Mouse (Mus musculus): ENCODE measurements around the gene Ces2h. TPM values are rescaled to one million over a fixed set of nuclear protein-coding genes. Genes with fewer than 3 reads are reported as not detected.

The Ces2h gene
- polyA plus RNA-seq (2015; fragmentation: Nextera tagmentation; extraction: Ambion mirVana) = not detected in 2 replicates

- H3K36me3 ChIP-seq = no peaks in the 10 kb centered on the region
- no peak for ATAC-seq (ENCODE audit: low FRiP score, low read depth)
- no peaks in the 10 kb centered on the region for H3K9me3 ChIP-seq
- 78% methylated on average over 7 of the region's 7 CpGs for WGBS
- H3K27ac ChIP-seq = no peak within 1 kb of the TSS
- no peak within 1 kb of the TSS for H3K9ac ChIP-seq
- H3K4me2 ChIP-seq (replicated peaks) = no peak within 1 kb of the TSS
- no peaks in the 10 kb centered on the region for H3K4me1 ChIP-seq
- no peaks in the 10 kb centered on the region for H3K27me3 ChIP-seq
- H3K4me3 ChIP-seq = no peak within 1 kb of the TSS
These were observed at the start of gene Ces2h for GRCm38 (mm10) chr8:105000586-105000985. Ces2h (plus strand) TSS chr8:105000853.

- H3K36me3 ChIP-seq = no peaks in the 10 kb centered on the region
- H3K9ac ChIP-seq = no peak within 1 kb of the TSS
- no peak for ATAC-seq (ENCODE audit: low FRiP score, low read depth)
- H3K27ac ChIP-seq = no peak within 1 kb of the TSS
- H3K4me2 ChIP-seq (replicated peaks) = no peak within 1 kb of the TSS
- H3K4me1 ChIP-seq = no peaks in the 10 kb centered on the region
- no peak within 1 kb of the TSS for H3K4me3 ChIP-seq
- H3K27me3 ChIP-seq = no peaks in the 10 kb centered on the region
- WGBS = 61% methylated on average over 5 of the region's 5 CpGs
- H3K9me3 ChIP-seq = no peaks in the 10 kb centered on the region
These were observed 39.1 kb upstream of the Ces2h start, which contains the start of gene Ces2g for GRCm38 (mm10) chr8:104961537-104961961. Ces2g (plus strand) TSS chr8:104961718.

DNA sequence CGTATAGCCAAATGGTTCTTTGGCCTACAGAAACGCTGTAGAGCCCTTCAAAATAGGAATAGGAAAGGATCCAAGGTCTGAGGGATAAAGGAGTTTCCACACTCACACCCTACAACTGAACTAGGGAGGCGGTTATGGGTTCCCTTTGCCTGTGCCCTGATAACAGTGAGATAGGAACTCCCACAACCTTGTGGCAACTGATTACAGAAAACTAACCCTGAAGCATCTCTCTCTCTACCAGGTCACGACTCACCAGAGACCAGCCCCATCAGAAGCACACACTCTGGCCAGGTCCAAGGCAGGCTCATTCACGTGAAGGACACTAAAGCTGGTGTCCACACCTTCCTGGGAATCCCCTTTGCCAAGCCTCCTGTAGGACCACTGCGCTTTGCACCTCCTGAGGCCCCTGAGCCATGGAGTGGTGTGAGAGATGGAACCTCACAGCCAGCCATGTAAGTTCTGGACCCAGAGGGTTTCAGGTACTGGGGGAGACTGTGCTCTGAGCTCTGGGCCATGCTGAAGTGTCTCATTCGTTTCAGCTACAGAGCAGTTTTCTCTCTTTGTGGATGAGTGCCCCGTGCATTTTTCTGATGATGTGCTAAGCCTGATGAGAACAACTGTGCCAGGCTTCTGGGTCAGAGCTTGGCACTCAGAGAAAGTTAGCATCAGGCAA lies 38.3 kb upstream of the Ces2h start:
- ATAC-seq (ENCODE audit: low FRiP score, low read depth) = no peak
- WGBS = 74% methylated on average over 8 of the region's 8 CpGs
- Histone ChIP-seq H3K4me2 (replicated peaks) (no peak overlapping the region), H3K36me3 (no peaks in the 10 kb centered on the region), H3K4me3 (no peak overlapping the region), H3K9ac (no peak overlapping the region), H3K27me3 (no peaks in the 10 kb centered on the region), H3K27ac (no peak overlapping the region), H3K4me1 (no peaks in the 10 kb centered on the region), H3K9me3 (no peaks in the 10 kb centered on the region)

GRCm38 (mm10) chr8:104963375-104963894 lies 37.2 kb upstream of the Ces2h start:
- WGBS = 83% methylated on average over 4 of the region's 4 CpGs
- no peak overlapping the region for H3K4me3 ChIP-seq
- H3K9ac ChIP-seq = no peak overlapping the region

GRCm38 (mm10) chr8:104984126-104984525 lies 16.5 kb upstream of the Ces2h start:
- Histone ChIP-seq H3K27ac (no peak overlapping the region), H3K4me3 (no peak overlapping the region), H3K9me3 (peaks cover 8% of the 10 kb centered on the region), H3K4me2 (replicated peaks) (no peak overlapping the region), H3K27me3 (no peaks in the 10 kb centered on the region), H3K9ac (no peak overlapping the region), H3K4me1 (no peaks in the 10 kb centered on the region), H3K36me3 (no peaks in the 10 kb centered on the region)
- WGBS = 90% methylated on average over 5 of the region's 5 CpGs
- no peak for ATAC-seq (ENCODE audit: low FRiP score, low read depth)

More at GRCm38 (mm10) chr8:104963375-104963894, 37.2 kb upstream of the Ces2h start:
- no peaks in the 10 kb centered on the region for H3K9me3 ChIP-seq
- H3K4me1 ChIP-seq = no peaks in the 10 kb centered on the region
- no peak overlapping the region for H3K27ac ChIP-seq
- ATAC-seq (ENCODE audit: low FRiP score, low read depth) = no peak
- H3K4me2 ChIP-seq (replicated peaks) = no peak overlapping the region
- H3K36me3 ChIP-seq = no peaks in the 10 kb centered on the region
- H3K27me3 ChIP-seq = no peaks in the 10 kb centered on the region

GRCm38 (mm10) chr8:104984942-104985341 lies 15.7 kb upstream of the Ces2h start:
- Histone ChIP-seq H3K9ac (no peak overlapping the region), H3K36me3 (no peaks in the 10 kb centered on the region), H3K27me3 (no peaks in the 10 kb centered on the region), H3K4me3 (no peak overlapping the region), H3K27ac (no peak overlapping the region), H3K4me2 (replicated peaks) (no peak overlapping the region), H3K4me1 (no peaks in the 10 kb centered on the region), H3K9me3 (peaks cover 8% of the 10 kb centered on the region)
- WGBS = 89% methylated on average over 2 of the region's 2 CpGs
- ATAC-seq (ENCODE audit: low FRiP score, low read depth) = no peak

- H3K4me2 ChIP-seq (replicated peaks) = no peak overlapping the region
- no peaks in the 10 kb centered on the region for H3K27me3 ChIP-seq
- no peak for ATAC-seq (ENCODE audit: low FRiP score, low read depth)
- no peak overlapping the region for H3K4me3 ChIP-seq
- no peaks in the 10 kb centered on the region for H3K4me1 ChIP-seq
- H3K36me3 ChIP-seq = no peaks in the 10 kb centered on the region
- no peak overlapping the region for H3K27ac ChIP-seq
- WGBS = 73% methylated on average over 6 of the region's 6 CpGs
- no peak overlapping the region for H3K9ac ChIP-seq
- no peaks in the 10 kb centered on the region for H3K9me3 ChIP-seq
These were observed 2.5 kb upstream of the Ces2h start for GRCm38 (mm10) chr8:104998191-104998590.

DNA sequence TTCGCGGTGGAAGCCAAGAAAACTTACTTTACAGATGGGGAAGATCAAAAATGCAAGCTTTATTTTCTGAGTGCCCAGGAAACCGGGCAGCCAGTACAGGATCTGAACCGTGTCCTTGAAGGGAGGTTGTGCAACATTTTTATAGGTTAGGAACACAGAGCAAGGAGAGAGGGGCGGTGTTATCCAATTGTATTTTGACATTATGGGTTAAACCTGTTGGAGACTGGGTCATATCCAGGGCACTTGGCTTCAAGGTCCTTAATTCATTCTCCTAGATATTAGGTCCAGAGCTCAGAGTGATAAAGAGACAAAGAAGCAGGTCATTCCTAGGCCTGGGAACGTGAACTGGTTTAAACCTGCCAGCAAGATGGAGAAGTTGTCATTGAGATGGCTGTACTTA lies 1.5 kb upstream of the Ces2h start:
- Histone ChIP-seq H3K9ac (no peak overlapping the region), H3K9me3 (no peaks in the 10 kb centered on the region), H3K36me3 (no peaks in the 10 kb centered on the region), H3K4me1 (no peaks in the 10 kb centered on the region), H3K27ac (no peak overlapping the region), H3K4me3 (no peak overlapping the region), H3K27me3 (no peaks in the 10 kb centered on the region), H3K4me2 (replicated peaks) (no peak overlapping the region)
- no peak for ATAC-seq (ENCODE audit: low FRiP score, low read depth)
- 80% methylated on average over 6 of the region's 6 CpGs for WGBS

DNA sequence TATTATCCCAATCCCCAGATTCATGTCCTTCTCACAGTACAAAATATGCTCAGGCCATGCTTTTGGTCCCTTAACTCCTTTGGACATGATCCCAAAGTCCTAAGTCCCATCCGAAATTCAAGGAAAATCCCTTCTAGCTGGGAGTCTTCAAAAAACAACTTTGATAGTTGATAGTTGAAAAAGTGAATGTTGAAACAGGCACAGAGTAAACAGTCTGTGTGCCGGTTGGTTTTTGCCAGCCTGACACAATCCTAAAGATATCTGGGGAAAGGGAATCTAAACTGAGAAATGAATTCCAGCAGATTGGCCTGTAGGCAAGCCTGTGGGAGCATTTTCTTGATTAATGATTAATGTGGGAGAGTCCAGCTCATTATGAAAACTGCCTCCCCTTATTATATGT lies 9.3 kb downstream of the Ces2h start:
- ATAC-seq (ENCODE audit: low FRiP score, low read depth) = no peak
- WGBS = 86% methylated on average over 2 of the region's 2 CpGs
- Histone ChIP-seq H3K4me2 (replicated peaks) (no peak overlapping the region), H3K27ac (no peak overlapping the region), H3K27me3 (no peaks in the 10 kb centered on the region), H3K9ac (no peak overlapping the region), H3K4me3 (no peak overlapping the region), H3K4me1 (no peaks in the 10 kb centered on the region), H3K9me3 (no peaks in the 10 kb centered on the region), H3K36me3 (no peaks in the 10 kb centered on the region)

GRCm38 (mm10) chr8:105011136-105011535 lies 10.5 kb downstream of the Ces2h start:
- no peak for ATAC-seq (ENCODE audit: low FRiP score, low read depth)
- no peak overlapping the region for H3K27ac ChIP-seq
- H3K9ac ChIP-seq = no peak overlapping the region
- no peaks in the 10 kb centered on the region for H3K36me3 ChIP-seq
- no peaks in the 10 kb centered on the region for H3K27me3 ChIP-seq
- H3K4me1 ChIP-seq = no peaks in the 10 kb centered on the region
- WGBS = 78% methylated on average over 12 of the region's 12 CpGs
- no peak overlapping the region for H3K4me3 ChIP-seq
- H3K4me2 ChIP-seq (replicated peaks) = no peak overlapping the region
- H3K9me3 ChIP-seq = no peaks in the 10 kb centered on the region

DNA sequence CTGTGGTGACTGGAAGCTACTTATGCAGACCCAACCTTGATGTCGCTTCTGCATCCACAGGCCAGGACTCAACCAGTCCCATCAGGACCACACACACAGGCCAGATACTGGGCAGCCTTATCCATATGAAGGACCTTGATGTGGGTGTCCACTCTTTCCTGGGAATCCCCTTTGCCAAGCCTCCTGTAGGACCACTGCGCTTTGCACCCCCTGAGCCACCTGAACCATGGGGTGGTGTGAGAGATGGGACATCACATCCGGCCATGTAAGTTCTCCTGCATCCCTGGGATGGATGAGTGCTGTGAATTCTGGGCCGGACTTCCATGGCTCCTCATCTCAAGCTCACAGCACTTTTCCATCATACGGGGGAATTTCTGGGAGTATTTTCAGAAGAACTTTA lies 13.7 kb downstream of the Ces2h start:
- WGBS = 85% methylated on average over 5 of the region's 5 CpGs
- Histone ChIP-seq H3K36me3 (no peaks in the 10 kb centered on the region), H3K4me2 (replicated peaks) (no peak overlapping the region), H3K27me3 (no peaks in the 10 kb centered on the region), H3K27ac (no peak overlapping the region), H3K4me3 (no peak overlapping the region), H3K4me1 (no peaks in the 10 kb centered on the region), H3K9me3 (no peaks in the 10 kb centered on the region; the same call in 1 of the 2 replicates), H3K9ac (no peak overlapping the region)
- ATAC-seq (ENCODE audit: low FRiP score, low read depth) = no peak

- Histone ChIP-seq H3K27me3 (no peaks in the 10 kb centered on the region), H3K27ac (no peak overlapping the region), H3K9me3 (no peaks in the 10 kb centered on the region), H3K9ac (no peak overlapping the region), H3K4me2 (replicated peaks) (no peak overlapping the region), H3K36me3 (no peaks in the 10 kb centered on the region), H3K4me3 (no peak overlapping the region), H3K4me1 (no peaks in the 10 kb centered on the region)
- 60% methylated on average over 1 of the region's 1 CpGs for WGBS
- ATAC-seq (ENCODE audit: low FRiP score, low read depth) = no peak
These were observed 21.3 kb downstream of the Ces2h start for GRCm38 (mm10) chr8:105021954-105022353.

DNA sequence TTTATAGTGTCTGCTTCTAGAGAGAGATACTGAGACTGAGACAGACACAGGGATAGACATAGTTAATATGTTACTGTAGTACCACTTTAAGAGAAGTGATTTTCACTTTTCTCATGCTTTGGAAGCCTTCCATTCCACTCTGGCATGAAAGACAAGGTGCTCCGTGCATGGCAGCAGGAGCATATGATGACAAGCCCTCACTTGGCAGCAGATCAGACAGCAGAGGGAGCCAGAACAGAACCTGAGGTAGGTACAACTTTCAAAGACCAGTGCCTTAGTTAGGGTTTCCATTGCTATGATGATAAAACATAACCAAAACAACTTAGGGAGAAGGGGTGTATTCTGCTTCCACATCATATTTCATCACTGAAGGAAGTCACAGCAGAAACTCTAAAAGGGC lies 22.4 kb downstream of the Ces2h start:
- H3K9me3 ChIP-seq = no peaks in the 10 kb centered on the region
- no peaks in the 10 kb centered on the region for H3K27me3 ChIP-seq
- H3K4me3 ChIP-seq = no peak overlapping the region
- no peak overlapping the region for H3K4me2 ChIP-seq (replicated peaks)
- ATAC-seq (ENCODE audit: low FRiP score, low read depth) = no peak
- no peak overlapping the region for H3K27ac ChIP-seq
- no peak overlapping the region for H3K9ac ChIP-seq
- H3K36me3 ChIP-seq = no peaks in the 10 kb centered on the region
- H3K4me1 ChIP-seq = no peaks in the 10 kb centered on the region
- 50% methylated on average over 1 of the region's 1 CpGs for WGBS
